Mouse (Mus musculus): ENCODE measurements at regions not wholly inside any gene's neighbourhood (a gene's known extent, or its start where the extent isn't known, plus 50 kb on each side); places are given as distances from the start of the nearest gene placed in this dataset.

DNA sequence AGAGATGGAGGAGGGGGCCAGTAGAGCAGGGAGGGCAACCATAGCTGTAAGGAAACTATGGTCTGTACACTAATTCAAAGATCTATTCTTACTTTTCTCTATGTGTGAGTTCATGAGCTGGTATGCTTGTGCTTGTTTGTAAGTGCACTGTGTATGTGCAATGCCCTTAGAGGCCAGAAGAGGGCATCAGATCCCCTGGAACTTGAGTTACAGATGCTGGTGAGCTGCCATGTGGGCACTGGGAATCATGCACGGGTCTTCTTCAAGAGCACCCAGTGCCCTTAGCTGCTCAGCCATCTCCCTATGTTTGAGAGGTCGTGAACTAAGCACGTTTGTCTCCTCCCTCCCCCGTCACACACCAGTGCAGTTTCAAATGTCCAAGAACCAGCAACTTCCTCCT lies 68.9 kb downstream of the Tbx3 start:
- no peak for DNase-seq (ENCODE audit: inconsistent ontology term)

DNA sequence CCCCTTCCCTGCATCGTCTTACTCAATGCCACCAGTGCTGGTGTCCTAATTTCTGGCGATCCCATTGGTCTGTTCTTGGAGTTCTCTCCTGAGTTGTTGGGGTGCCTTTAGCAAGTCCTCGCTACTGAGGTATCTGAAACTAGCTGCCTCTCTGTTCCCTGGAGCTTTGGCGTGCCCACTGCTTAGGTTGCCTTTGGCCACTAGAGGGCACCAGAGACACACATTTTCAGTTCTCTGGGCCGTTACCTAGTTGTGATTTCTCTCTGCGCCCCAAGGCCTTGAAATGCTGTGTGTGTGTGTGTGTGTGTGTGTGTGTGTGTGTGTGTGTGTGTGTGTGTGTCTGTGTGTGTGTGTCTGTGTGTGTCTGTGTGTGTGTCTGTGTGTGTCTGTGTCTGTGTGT lies 70.6 kb downstream of the Tbx3 start:
- peak; percentile 62 for DNase-seq (ENCODE audit: inconsistent ontology term)

DNA sequence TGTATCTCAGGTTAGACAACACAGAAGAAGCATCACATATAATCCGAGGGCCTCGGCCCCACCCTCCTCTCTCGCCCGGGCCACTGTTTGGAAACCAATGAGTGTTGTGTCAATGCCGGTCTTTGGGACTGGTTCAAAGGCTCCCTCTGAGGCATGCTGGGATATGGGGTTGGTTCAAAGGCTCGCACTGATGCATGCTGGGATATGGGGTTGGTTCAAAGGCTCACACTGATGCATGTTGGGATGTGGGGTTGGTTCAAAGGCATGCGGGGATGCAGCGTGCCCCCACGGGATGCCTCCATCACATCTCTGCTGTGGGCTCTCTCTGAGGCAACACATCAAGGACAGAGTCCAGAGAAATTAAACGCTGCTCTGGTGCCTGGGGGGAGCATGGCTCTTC lies 73.3 kb downstream of the Tbx3 start:
- DNase-seq (ENCODE audit: inconsistent ontology term): no peak

DNA sequence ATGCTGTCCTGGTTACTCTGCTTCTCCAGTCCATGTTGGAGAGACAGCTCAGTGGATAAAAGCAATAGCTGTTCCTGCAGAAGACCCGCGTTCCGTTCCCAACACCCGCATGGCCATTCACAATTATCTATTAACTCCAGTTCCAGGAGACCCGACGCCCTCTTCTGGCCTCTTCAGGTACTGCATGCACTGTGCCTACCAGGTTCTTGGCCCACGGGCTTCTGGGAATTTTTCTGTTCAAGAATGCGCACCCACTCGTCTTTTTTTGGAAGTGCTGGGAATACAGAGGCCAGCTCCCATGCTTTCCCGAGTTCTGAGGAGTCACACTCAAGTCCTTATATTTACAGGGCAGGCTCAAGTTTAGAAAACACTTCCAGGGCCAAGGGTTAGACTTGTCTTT lies 76.6 kb downstream of the Tbx3 start:
- DNase-seq (ENCODE audit: inconsistent ontology term): no peak

DNA sequence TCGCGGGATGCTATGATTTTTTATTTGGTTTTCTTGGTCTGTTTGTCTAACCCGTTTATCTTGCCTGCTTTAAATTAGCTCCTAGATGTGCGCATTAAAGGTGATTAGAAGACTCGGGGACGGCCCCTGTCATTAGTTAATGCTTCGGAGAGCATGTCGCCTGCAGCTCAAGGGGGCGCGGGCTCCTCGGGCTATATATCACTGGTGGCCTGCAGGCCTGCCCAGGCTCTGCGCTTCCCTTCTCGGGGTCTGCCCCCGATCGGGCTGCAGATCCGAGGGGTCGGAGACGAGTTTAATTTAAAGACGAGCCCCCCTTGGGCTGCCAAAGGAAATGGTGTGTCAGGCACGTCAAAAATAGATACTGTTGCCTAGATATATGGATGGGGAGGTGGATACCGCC lies 78.2 kb downstream of the Tbx3 start:
- DNase-seq (ENCODE audit: inconsistent ontology term): no peak

DNA sequence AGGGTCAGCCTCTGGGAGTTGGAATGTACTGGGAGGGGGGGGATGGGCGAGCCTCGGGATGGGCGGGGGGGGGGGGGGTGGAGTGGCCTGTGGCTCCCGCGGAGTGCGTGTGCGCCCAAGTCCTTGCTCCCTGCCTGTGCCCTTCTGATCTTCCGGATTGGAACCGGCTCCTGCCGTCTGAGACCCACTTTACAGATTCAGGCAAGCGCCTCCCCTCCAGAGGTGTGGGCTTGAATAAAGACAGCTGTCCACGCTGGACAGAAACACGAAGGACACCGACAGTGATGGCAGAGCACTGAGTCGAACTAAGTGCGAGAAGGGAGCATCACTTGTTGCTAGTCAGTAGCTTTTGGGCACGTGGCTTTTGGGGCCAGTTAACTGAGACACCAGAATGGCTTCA lies 78.7 kb downstream of the Tbx3 start:
- DNase-seq (ENCODE audit: inconsistent ontology term): no peak

DNA sequence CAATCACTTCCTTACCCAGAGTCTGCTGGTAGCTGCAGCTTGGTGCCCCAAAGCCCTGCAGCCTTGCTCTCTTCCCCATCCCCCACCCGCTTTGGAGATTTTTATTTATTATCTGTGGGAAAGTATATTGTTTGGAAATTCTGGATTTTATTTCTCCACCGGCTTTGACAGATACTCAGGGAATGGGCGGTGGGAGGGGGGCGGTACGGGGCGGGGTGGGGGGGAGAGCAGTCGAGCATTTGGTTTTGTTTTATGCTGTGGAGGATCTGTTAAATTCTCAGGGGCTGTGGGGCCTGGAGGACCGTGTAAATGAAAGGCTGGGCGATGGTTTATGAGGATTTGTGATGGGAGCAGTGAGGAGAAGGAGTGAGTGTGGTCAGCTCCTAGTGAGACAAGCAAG lies 76.7 kb upstream of the Tbx5 start:
- no peak for DNase-seq (ENCODE audit: inconsistent ontology term)

DNA sequence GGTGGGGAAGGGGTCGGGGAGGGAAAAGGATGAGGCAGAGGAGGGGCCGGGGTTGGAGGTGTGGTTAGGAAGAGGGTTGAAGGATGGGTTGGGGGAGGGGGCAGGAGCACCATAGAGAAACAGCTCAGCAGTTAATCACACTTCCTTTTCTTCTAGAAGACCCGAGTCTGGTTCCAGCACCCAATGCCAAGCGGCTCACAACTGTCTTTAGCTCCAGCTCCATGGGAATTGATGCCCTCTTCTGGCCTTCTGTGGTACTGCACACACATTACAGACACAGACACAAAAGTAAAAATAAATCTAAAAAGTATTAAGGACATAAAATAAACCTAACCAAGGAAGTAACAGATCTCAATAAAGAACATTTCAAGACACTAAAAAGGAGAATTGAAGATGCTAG lies 73.6 kb upstream of the Tbx5 start:
- no peak for DNase-seq (ENCODE audit: inconsistent ontology term)

DNA sequence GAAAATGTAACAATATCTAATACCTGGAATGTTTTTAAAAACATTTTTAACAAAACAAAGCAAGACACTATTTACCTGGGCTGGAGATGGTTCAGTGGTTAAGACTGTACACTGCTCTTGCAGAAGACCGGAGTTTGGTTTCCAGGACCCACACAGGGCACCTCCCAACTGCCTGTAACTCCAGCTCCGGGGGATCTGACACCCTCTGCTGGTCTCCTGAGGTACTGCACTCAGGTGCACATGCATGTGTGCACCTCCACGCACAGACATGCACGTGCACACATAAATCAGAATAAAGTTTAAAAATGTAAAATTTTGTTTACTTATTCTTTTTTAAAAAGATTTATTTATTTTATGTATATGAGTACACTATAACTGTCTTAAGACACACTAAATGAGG lies 70.4 kb upstream of the Tbx5 start:
- DNase-seq (ENCODE audit: inconsistent ontology term): no peak

DNA sequence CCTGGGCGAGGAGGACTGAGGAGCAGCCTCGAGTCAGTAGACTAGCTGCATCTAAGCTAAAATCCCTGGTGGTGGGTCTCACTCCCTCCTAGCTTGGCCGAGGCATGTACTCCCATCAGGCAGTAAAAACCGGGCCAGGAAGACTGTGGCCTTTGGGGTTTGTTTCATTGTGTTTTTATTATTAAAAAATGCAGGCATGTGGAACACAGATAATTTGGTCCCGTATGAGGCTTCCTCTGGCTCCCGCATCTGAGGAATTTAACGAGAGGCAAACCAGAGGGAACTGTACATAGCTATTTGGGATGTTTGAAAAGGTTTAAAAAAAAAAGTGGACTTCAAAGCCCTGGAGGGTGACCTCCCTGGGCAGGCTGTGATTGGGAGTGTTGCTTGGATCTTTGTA lies 69.1 kb upstream of the Tbx5 start:
- DNase-seq (ENCODE audit: inconsistent ontology term): peak; percentile 9

DNA sequence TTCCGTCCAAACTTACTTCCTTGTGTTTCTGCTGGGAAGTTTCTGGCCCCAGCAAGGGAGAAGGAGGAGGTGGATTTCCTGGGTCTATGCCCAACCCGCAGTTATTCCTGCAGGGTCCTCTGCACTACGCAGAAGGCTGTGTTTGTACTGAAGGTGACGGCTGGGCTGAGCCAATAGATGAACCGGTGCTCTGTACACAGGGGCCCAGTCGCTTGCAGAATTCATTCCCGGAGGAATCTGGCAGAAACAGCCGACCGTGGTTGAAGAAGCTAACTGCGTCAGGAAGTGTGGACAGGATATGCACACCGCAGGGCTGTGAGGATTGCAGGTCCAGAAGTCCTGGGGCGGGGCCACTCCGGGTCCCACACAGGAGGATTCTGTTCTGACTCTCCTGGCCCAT lies 66.1 kb upstream of the Tbx5 start:
- DNase-seq (ENCODE audit: inconsistent ontology term): no peak

DNA sequence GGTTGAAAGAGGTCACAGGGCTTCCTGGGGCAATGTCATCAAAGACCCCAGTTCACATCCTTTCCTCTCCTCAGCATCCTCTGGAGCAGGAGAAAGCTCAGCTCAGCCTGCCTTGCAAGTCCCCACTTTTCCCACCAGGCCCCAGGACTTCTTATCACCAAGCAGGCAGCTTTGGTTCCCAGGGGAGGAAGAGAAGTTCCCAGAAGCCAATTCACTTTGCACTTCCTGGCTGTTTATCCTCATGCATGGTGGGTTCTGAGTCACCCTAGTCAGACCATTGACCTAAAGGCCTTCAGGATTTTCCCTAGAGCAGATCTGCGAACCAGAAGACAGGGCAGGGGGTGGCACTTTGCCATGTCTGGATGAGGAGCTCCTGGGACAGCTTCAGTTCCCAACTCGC lies 61.5 kb upstream of the Tbx5 start:
- no peak for DNase-seq (ENCODE audit: inconsistent ontology term)

DNA sequence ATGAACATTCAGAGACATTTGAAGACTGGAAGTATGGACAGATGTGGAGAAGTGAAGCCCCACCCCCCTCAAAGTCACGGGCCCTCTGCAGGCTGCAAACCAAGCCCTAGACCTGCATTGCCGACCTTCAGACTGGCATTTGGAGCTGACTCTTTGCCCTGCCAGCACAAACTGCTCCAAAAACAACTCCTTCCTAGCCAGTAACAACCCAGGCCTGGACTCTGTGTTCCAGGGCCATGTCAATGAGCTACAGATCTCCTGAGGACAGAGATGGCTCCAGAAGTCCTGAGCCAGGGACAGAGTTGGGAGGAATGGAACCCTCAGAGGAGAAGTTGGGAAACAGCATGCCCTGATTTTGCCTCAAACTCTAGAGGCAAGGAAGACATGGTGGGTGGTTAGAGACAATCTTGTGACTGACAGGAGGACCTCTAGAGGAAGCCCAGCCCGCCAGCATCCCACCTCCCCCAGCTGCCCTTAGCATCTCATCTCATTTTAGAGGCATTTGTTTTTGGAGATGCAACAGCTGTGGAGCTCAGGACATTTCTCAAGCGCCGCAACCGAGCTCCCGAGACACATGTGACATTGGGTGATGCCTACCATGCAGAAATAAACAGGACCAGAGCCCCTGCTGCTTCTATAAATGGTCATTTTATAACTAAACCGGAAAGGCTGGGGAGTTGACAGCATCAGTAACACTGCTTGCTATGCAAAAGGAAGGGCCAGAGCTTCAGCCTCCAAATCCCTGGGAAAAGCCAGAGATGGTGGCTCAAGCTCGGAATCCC lies 56.2 kb upstream of the Tbx5 start:
- DNase-seq (ENCODE audit: inconsistent ontology term): no peak

DNA sequence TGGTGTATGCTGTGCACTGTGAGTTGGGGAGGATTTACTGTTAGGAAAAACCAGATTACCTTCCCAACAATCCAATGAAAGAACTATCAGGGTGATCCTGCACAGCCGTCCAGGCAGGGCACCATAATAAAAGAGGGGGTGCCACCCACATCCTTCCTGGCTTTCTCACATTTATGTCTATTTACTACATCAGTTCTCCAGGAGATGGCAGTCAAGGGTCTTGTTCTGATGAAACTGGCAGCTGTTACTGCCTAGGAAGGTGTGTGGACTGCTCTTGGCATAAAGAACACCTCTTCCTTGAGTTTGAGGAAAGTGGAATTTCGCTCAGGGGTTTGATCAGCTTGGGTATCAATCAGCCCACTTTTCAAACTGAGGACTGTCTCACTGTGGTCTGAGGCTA lies 54.6 kb upstream of the Tbx5 start:
- peak; percentile 29 for DNase-seq (ENCODE audit: inconsistent ontology term)

DNA sequence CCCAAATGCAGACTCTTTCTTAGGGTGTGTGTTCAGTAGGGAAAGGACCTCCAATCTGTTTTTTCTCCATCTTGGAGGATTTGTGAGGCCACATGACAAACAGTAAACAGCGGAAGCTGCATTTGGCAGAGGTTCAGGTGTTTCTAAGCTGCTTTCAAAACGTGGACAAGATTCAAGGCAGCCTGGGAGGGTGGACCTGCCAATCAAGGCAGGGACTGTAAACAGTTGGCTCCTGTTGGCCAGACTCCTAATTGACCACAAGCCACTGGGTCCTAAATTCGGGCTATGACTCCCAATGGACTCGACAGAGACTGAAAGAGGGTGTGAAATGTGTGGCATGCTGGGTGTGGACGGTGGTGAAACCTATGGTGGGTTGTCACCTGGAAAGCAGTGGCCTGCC lies 51.1 kb upstream of the Tbx5 start:
- DNase-seq (ENCODE audit: inconsistent ontology term): peak; percentile 32
